Mouse (Mus musculus): ENCODE measurements at regions not wholly inside any gene's neighbourhood (a gene's known extent, or its start where the extent isn't known, plus 50 kb on each side); places are given as distances from the start of the nearest gene placed in this dataset.

DNA sequence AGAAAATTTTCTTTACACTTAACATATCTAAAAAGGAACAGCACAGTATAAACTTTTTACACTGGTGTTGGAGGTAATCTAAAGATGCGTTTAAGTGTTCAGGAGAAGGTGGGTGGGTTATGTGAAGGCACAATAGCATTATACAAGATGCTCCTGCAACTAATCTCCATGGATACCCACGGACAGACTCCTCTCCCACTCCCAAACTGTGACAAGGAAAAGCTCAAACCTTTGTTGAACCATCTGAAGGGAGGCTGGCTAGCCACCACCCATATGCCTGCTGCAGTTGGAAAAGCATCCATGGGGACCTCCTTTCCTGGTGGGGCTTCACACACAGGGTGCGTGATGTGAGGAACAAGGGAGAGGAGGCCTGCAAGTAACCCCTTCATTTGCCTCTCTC, 141.7 kb upstream of the 4933402D24Rik start:
- TF ChIP-seq POLR2A (IDR thresholded peaks at IDR 0.05; ENCODE audit: low read depth, low read length) (no peak), CTCF (IDR thresholded peaks at IDR 0.05; ENCODE audit: extremely low read depth, insufficient read depth, insufficient read length, insufficient replicate concordance) (no peak)

All from spleen, adult 2 months (tissue).